Mouse (Mus musculus) MEL (cell line): ENCODE results near the gene Rspry1.

ENCODE experiments used
- CHD2 ChIP-seq: IDR thresholded peaks from 2 replicates; pipeline ENCODE4 v1.6.1; 2011; ENCODE audit warnings: low read length, improper control_type of control experiment
- CTCF ChIP-seq, 3 experiments: IDR thresholded peaks in 2 of 3; conservative IDR thresholded peaks in 1 of 3; 2 replicates each; pipeline ENCODE4 v1.5.1; 2011 to 2012; ENCODE audit warnings: low read length in 3 of 3, low read depth in 2 of 3, mild to moderate bottlenecking in 2 of 3, improper control_type of control experiment in 1 of 3, inconsistent platforms in 1 of 3, mixed read lengths in 1 of 3, moderate library complexity in 1 of 3; ENCODE audit not compliant: control insufficient read depth in 1 of 3, insufficient read depth in 1 of 3, poor library complexity in 1 of 3, severe bottlenecking in 1 of 3
- E2F4 ChIP-seq: IDR thresholded peaks from 2 replicates; pipeline ENCODE4 v1.6.1; 2011; ENCODE audit warnings: low read depth, low read length, improper control_type of control experiment, borderline replicate concordance
- MAX ChIP-seq: IDR thresholded peaks from 2 replicates; pipeline ENCODE4 v1.6.1; 2011; ENCODE audit warnings: low read length, improper control_type of control experiment
- MEF2A ChIP-seq: IDR thresholded peaks from 2 replicates; pipeline ENCODE4 v1.6.1; 2014; ENCODE audit warnings: low read depth, mild to moderate bottlenecking, inconsistent platforms, low read length, improper control_type of control experiment; ENCODE audit not compliant: poor library complexity, insufficient replicate concordance, severe bottlenecking; ENCODE audit errors: extremely low read depth
- MYC ChIP-seq: IDR thresholded peaks from 2 replicates; pipeline ENCODE4 v1.6.1; 2011; ENCODE audit warnings: low read depth, mild to moderate bottlenecking, low read length, improper control_type of control experiment, moderate library complexity
- POLR2A ChIP-seq, 2 experiments: IDR thresholded peaks; 2 replicates each; pipeline ENCODE4 v1.6.1; 2011 to 2012; ENCODE audit warnings: low read length in 2 of 2, mild to moderate bottlenecking in 2 of 2, control low read depth in 1 of 2, improper control_type of control experiment in 1 of 2, low read depth in 1 of 2, moderate library complexity in 1 of 2; ENCODE audit not compliant: control insufficient read depth in 1 of 2, insufficient read depth in 1 of 2, poor library complexity in 1 of 2
- RCOR1 ChIP-seq: IDR thresholded peaks from 2 replicates; pipeline ENCODE4 v1.6.1; 2012; ENCODE audit warnings: low read depth, mild to moderate bottlenecking, inconsistent platforms, low read length, improper control_type of control experiment
- UBTF ChIP-seq: IDR thresholded peaks from 2 replicates; pipeline ENCODE4 v1.6.1; 2012; ENCODE audit warnings: low read depth, mild to moderate bottlenecking, inconsistent platforms, low read length, improper control_type of control experiment, moderate library complexity, borderline replicate concordance; ENCODE audit not compliant: insufficient read depth

- TF ChIP-seq CTCF (IDR thresholded peaks at IDR 0.05 in 2 of 3, conservative IDR thresholded peaks at IDR 0.05 in 1 of 3; ENCODE audit: control insufficient read depth in 1 of 3, insufficient read depth in 1 of 3, low read depth in 2 of 3, low read length in 3 of 3, poor library complexity in 1 of 3, severe bottlenecking in 1 of 3) (no peak), POLR2A (IDR thresholded peaks at IDR 0.05; ENCODE audit: control insufficient read depth in 1 of 2, insufficient read depth in 1 of 2, low read depth in 1 of 2, low read length in 2 of 2, poor library complexity in 1 of 2) (no peak), CHD2 (no peak), UBTF (no peak), E2F4 (no peak), MYC (no peak), MEF2A (no peak), MAX (no peak), RCOR1 (no peak)
Measured at GRCm38 (mm10) chr8:94674384-94674783, 72.6 kb downstream of the Rspry1 start.
